Mouse (Mus musculus): ENCODE measurements at regions not wholly inside any gene's neighbourhood (a gene's known extent, or its start where the extent isn't known, plus 50 kb on each side); places are given as distances from the start of the nearest gene placed in this dataset.
A peak's percentile ranks its signal among the peaks of the same experiment; 100 is the strongest.

GRCm38 (mm10) chrX:107577501-107577900, 90.3 kb upstream of the Tbx22 start:
- DNase-seq: peak; percentile 13

All from adrenal gland, postnatal 10 days (tissue).